Comparison of ENCODE assay signal across 25 mouse cellular contexts in genomic region chr4:41027872-41028271, GRCm38 (mm10). TPM values are rescaled to one million over a fixed set of nuclear protein-coding genes. Genes with fewer than 3 reads are reported as not detected.
DNase-seq lines count a peak whose midpoint lies in the region; ATAC-seq and TF ChIP-seq lines count a peak whose summit lies in the region.
"Had no signal": no experiment of that assay in that cellular context is flagged by ENCODE, and none has a peak within 500 bp of the region (broad histone marks: within the 10 kb centered on the region; RNA-seq: fewer than 3 reads in every experiment).

No protein-coding gene starts in this region.

- no peak overlapping the region for H3K4me2 ChIP-seq in kidney, embryonic 15.5 days
- H3K4me2 ChIP-seq in kidney, embryonic 16.5 days (replicated peaks; ENCODE audit: low read depth, low read length): no peak overlapping the region
- no peak overlapping the region for H3K4me2 ChIP-seq in myocyte (ENCODE audit: low read depth)
- H3K4me2 ChIP-seq: heart, embryonic 12.5 days; hindbrain, embryonic 13.5 days; midbrain, embryonic 15.5 days had no signal

- ATAC-seq in kidney, embryonic 15.5 days (replicated peaks; ENCODE audit: low FRiP score): no peak
- peak; percentile 29 for ATAC-seq in erythroblast, adult 5-6 weeks (replicated peaks; ENCODE audit: low FRiP score, poor library complexity, severe bottlenecking)
- peak; percentile 76; the same call in 1 of the 2 replicates for ATAC-seq in kidney, embryonic 16.5 days (ENCODE audit: low FRiP score, low TSS enrichment)
- ATAC-seq: inflammation-experienced regulatory T-cells, adult 6 months; midbrain, embryonic 15.5 days had no signal

- no peak overlapping the region for H3K27ac ChIP-seq in kidney, embryonic 15.5 days
- H3K27ac ChIP-seq in kidney, embryonic 16.5 days (ENCODE audit: low read length): no peak overlapping the region
- H3K27ac ChIP-seq: hindbrain, embryonic 13.5 days; midbrain, embryonic 15.5 days had no signal

- no peak overlapping the region for H3K4me3 ChIP-seq in kidney, embryonic 15.5 days (replicated peaks)
- no peak overlapping the region for H3K4me3 ChIP-seq in kidney, embryonic 16.5 days (ENCODE audit: low read length)
- no peak overlapping the region for H3K4me3 ChIP-seq in myocyte
- H3K4me3 ChIP-seq: heart, embryonic 12.5 days; hindbrain, embryonic 13.5 days; midbrain, embryonic 15.5 days had no signal

- H3ac ChIP-seq in myocyte (ENCODE audit: control insufficient read depth, insufficient read length): no peak overlapping the region

- no peaks in the 10 kb centered on the region for H3K79me2 ChIP-seq in myocyte (ENCODE audit: control insufficient read depth, insufficient read depth)

- peaks cover 45% of the 10 kb centered on the region for H3K36me3 ChIP-seq in kidney, embryonic 15.5 days
- peaks cover 26% of the 10 kb centered on the region for H3K36me3 ChIP-seq in kidney, embryonic 16.5 days (ENCODE audit: insufficient read depth, low read length)
- no peaks in the 10 kb centered on the region for H3K36me3 ChIP-seq in myocyte (ENCODE audit: control insufficient read depth, insufficient read depth)

- WGBS in kidney, embryonic 15.5 days: 83% methylated on average over 3 of the region's 3 CpGs
- 86% methylated on average over 3 of the region's 3 CpGs for WGBS in kidney, embryonic 16.5 days

- TF ChIP-seq POLR2A in myocyte (IDR thresholded peaks at IDR 0.05; ENCODE audit: insufficient read length, low read depth): no peak

- H3K9me3 ChIP-seq in kidney, embryonic 15.5 days (replicated peaks): no peaks in the 10 kb centered on the region
- H3K9me3 ChIP-seq in kidney, embryonic 16.5 days (ENCODE audit: low read length): no peaks in the 10 kb centered on the region
- H3K9me3 ChIP-seq: heart, embryonic 12.5 days; hindbrain, embryonic 13.5 days; midbrain, embryonic 15.5 days had no signal

- DNase-seq in kidney, adult 11 months: peak; percentile 90
- DNase-seq in urinary bladder, postnatal 14 days (ENCODE audit: low spot score): no peak
- DNase-seq in retina, embryonic 14.5 days (ENCODE audit: low spot score): no peak
- DNase-seq in left cerebral cortex, adult 18-20 months (ENCODE audit: low spot score in 2 of 2): no peak
- DNase-seq: adrenal gland, postnatal 36 days; cerebellum, adult 11-12 months; cerebellum, postnatal 36 days; heart, postnatal 14 days; lung, postnatal 10 days; retina, postnatal 1 day had no signal

- no peaks in the 10 kb centered on the region for H3K27me3 ChIP-seq in kidney, embryonic 15.5 days
- H3K27me3 ChIP-seq in kidney, embryonic 16.5 days (ENCODE audit: insufficient read depth, low read length): no peaks in the 10 kb centered on the region
- H3K27me3 ChIP-seq in myocyte (ENCODE audit: control insufficient read depth, insufficient read depth, insufficient read length): no peaks in the 10 kb centered on the region
- H3K27me3 ChIP-seq: CH12.LX; heart, embryonic 12.5 days; hindbrain, embryonic 13.5 days; midbrain, embryonic 15.5 days had no signal

- H3K9ac ChIP-seq in kidney, embryonic 15.5 days: no peak overlapping the region
- no peak overlapping the region for H3K9ac ChIP-seq in kidney, embryonic 16.5 days (replicated peaks; ENCODE audit: low read length)
- H3K9ac ChIP-seq: heart, embryonic 12.5 days; hindbrain, embryonic 13.5 days; midbrain, embryonic 15.5 days had no signal

- H3K4me1 ChIP-seq in kidney, embryonic 15.5 days: no peaks in the 10 kb centered on the region
- H3K4me1 ChIP-seq in kidney, embryonic 16.5 days (ENCODE audit: insufficient read depth, low read length): no peaks in the 10 kb centered on the region
- H3K4me1 ChIP-seq: heart, embryonic 12.5 days; hindbrain, embryonic 13.5 days; midbrain, embryonic 15.5 days had no signal

TF ChIP-seq in myocyte, 11 proteins besides CTCF, POLR2A, EP300 and RAD21:
- no peak for TF ChIP-seq MAX (IDR thresholded peaks at IDR 0.05; ENCODE audit: low read depth)
- peak; percentile 23 for TF ChIP-seq POLR2AphosphoS2 (IDR thresholded peaks at IDR 0.05; ENCODE audit: insufficient read length, low read depth)

RNA-seq across cellular contexts. Expression of gene Aqp7, which starts 20.1 kb away (rescaled TPM):
- 0.88 and 1.1 TPM in 2 replicates for polyA plus RNA-seq in kidney, embryonic 15.5 days (2015; fragmentation: Nextera tagmentation; extraction: Ambion mirVana)
- total RNA-seq in erythroblast, adult 5-6 weeks (2015; ENCODE audit: low replicate concordance): not detected in 2 replicates
- not detected in 2 replicates for total RNA-seq in erythroblast, adult 5-6 weeks (2017; ENCODE audit: low replicate concordance)
- 1.2 and 2.4 TPM in 2 replicates for polyA plus RNA-seq in kidney, embryonic 16.5 days (2015; fragmentation: Nextera tagmentation; extraction: Ambion mirVana)
- not detected for polyA plus RNA-seq in myocyte (2012; fragmentation: generic; extraction: Trizol)
- not detected for total RNA-seq in left cerebral cortex, adult 18-20 months (2021)
- total RNA-seq: CH12.LX; granulocyte monocyte progenitor cell, adult 5-6 weeks; megakaryocyte, adult 5-6 weeks; MEL; neutrophil, adult 5-6 weeks had no signal
- polyA plus RNA-seq: forebrain, embryonic 11.5 days; heart, embryonic 12.5 days; hindbrain, embryonic 13.5 days; limb, embryonic 11.5 days; midbrain, embryonic 15.5 days had no signal

RNA-seq across cellular contexts. Expression of gene Nfx1, which starts 57.2 kb away (rescaled TPM):
- 87.3 and 87.9 TPM in 2 replicates for polyA plus RNA-seq in kidney, embryonic 15.5 days (2015; fragmentation: Nextera tagmentation; extraction: Ambion mirVana)
- total RNA-seq in erythroblast, adult 5-6 weeks (2015; ENCODE audit: low replicate concordance): 8.8 and 11.3 TPM in 2 replicates
- total RNA-seq in erythroblast, adult 5-6 weeks (2017; ENCODE audit: low replicate concordance): 19.3 and 22.7 TPM in 2 replicates
- polyA plus RNA-seq in kidney, embryonic 16.5 days (2015; fragmentation: Nextera tagmentation; extraction: Ambion mirVana): 92.0 and 94.7 TPM in 2 replicates
- polyA plus RNA-seq in myocyte (2012; fragmentation: generic; extraction: Trizol): 27.0 TPM
- 10 to 100 TPM; 73.4 to 73.6 TPM for total RNA-seq in left cerebral cortex, adult 18-20 months (2021)
